Mouse (Mus musculus) induced T-regulatory cell, adult 2 months (primary cell): Measurements from ENCODE around the gene Rasa3.

Experiments
- DNase-seq: peaks from one replicate; pipeline ENCODE4 v3.0.0-alpha.2; 2012; ENCODE audit warnings: low read depth

Gene Rasa3

DNA sequence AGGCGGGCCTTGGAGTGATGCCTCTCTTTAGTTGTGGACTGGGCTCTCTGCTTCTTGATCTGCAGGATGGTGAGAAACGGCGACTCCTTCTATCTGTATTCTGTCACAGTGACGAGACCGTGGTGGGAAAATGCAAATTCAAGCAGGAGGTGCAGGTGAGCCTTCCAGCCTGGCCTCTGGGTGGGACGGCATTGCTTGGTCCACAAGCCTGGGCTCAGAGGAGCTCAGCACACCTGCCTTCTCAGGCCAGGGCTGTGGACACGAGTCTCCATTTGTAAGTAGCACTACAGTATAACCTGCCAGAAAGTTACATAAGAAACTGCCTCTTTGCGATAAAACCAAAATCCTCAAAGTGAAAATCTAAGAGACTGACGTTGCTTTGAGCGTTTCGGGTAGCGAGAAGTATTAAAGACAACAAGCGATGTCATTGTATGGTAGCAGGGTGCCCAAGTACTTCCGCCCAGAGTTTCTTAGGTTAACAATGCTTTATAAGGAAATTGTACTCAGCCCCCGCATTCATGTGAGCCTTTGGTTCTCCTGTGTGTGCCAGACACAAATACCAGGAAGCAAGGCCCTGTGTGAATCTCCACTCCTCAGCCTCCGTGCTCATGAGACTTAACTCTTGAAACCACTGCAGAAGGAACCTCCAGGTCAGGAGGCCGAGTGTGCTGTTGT is 60.4 kb downstream of the Rasa3 start:
- DNase-seq, result peak; percentile 40

DNA sequence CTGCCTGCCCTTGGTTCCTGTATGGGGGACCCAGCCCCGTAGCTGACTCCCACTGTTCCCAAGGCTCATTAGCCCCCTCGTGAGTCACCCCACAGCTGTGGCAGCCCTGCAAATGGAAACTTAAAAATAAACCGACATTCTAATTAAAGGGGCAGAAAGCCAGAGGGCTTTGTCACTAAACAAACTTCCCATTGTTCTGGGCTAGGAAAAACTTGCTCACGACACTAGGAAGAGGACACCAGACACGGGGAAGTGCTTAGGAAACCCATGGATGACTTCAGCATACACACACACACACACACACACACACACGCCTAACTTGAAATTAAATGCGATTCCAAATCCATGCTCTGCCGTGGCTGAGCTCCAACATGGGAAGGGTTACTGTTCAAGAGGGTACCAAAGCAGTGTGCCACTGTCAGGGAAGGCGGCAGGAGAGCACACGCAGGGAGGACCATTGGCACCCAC is 62.4 kb downstream of the Rasa3 start:
- DNase-seq, result no peak

DNA sequence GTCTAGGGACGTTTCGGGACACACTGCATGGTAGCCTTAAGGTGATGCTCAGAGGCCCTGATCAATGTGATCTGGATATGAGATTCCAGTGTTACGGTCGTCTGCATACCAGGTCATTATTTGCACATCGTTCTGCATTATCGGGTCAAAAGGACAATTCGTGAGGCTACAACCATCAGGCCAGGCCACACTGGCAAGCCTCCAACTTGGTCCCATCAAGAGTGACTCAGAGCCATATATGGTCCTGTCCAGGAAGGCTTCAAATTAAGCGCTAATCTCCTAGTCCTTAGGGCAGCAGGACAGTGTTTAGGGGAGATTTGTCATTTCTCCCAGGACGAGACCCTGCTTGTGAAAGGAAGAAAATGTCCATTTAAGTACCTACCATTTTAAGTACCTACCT is 63.3 kb downstream of the Rasa3 start:
- DNase-seq, result no peak

DNA sequence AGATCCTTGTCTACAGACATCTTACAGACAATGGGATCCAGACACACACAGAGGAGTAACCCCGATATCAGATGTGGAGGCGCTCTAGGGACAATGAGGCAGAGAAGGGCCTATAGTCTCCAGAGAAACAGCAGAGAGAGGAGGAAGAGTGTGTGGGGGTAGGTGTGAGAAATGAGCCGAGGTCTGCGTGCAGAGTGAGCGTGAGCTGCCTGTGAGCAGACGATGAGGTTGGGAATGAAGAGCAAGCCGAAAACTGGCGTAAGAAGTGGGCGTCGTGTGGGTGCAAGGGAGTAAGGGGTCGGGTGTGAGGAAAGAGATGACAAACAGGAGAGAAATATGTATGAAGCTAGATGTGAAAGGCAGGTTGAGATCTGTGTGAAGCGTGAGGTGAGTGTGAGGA is 65.7 kb downstream of the Rasa3 start:
- DNase-seq, result no peak

DNA sequence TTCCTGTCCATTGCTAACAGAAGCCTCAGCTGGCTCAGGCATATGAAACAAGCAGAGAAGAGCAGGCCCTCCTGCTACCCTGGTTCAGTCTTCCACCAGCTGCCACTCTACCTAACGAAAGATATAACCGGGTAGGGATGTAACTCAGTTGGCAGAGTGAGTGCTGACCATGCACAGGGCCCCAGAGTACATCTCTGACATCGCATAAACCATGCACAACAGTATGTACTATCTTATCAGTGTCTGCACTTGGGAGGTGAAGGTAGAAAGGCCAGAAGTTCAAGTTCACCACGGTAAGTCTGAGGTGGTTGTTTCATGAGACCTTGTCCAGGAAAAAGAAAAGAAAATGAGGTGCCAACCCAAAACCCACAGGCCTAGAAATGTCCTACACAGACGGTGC is 67.4 kb downstream of the Rasa3 start:
- no peak for DNase-seq

DNA sequence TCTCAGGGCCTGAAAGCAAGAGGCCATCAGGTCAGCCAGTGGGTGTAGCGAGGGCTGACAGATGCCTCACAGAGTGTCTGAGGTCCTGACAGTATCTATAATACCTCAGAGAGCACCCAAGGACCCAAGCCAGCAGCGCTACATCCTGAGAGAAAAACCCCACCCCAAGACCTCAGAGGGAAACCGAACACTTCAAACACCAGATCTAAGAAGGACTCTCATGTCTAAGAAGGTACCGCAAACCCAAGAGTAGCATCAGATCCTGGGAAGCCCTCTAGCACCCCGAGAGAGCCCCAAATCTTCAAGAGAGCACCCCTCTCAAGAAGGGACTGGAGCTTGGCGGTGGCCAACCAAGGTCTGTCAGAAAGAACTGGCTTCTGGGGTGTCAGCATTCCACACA is 68.5 kb downstream of the Rasa3 start:
- DNase-seq, result no peak

DNA sequence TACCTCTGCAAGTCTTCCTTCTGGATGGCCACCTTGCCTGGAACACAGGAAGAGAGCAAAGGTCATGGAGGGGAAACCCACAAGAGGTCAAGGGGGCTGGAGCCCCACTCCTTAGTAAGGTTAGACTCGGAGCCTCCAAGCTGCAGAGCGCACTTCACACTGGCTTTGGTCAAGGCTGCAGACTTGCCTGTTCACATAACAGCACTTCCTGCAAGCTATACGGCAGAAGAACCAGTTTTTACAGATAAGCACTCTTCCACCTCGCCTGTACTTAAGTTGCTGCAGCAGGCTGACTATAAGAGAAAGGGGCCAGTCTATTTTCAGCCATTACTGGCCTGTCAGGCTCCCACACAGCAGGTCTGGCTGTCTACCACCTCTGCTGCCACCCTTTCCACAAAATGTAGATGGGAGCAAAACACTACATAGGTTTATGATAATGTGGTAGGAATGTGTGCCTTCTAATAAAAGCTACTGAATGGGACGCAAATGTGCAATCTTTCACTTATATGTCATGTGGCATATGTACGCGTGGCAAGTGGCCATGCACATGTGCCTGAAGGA is 71.4 kb downstream of the Rasa3 start:
- no peak for DNase-seq

DNA sequence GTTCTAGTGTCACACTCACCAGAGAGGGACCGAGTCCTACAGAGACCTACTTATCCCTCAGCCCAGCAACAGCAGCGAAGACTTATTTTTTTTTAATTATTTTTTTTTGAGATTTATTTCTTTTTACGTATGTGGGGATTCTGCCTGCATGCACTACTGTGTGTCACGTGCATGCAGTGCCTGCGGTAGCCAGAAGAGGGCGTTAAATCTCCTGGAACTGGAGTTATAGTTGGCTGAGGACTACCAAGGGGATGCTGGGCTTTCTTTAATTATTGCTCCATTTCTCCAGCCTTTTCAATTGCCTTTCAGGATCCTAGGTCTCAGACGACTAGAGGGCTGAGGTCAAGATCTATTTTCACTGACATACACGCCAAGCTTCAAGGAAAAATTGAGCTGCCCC is 74.8 kb downstream of the Rasa3 start:
- DNase-seq, result peak; percentile 81

DNA sequence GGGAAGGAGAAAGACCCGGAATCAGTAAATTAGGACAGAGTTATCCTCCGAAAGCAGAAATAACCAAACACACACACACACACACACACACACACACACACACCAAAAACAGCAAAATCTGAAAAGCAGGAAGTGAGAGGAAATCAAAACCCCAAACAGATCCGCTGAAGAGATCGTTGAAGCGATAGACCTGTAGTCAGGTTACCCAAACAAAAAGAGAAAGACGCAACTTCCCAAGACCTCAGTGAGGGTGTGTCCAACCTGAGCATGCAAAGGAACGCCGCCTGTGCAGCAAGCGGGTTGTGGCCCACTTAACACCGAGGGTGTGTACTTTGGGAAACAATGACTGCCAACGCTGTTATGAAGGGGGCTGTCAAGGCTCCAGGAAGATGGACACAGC is 76.2 kb downstream of the Rasa3 start:
- peak; percentile 91 for DNase-seq

DNA sequence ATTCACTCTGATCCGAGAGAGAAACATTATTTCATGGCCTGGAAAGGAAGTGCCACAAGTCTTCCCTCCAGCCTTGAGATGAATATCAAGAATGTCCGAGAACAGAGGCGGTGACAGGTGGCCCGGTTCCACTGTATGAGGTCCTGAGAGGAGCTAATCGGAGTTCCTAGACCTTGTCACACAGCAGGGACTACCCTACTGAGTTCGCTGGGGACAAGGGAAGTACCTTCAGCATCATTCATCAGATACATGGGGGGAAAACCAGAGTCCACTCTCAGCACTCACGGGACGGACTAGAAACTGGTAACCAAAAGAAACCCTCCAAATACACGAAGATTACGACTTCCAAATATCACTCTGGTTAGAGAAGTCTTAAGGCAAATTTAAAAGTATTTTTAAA is 76.7 kb downstream of the Rasa3 start:
- no peak for DNase-seq

DNA sequence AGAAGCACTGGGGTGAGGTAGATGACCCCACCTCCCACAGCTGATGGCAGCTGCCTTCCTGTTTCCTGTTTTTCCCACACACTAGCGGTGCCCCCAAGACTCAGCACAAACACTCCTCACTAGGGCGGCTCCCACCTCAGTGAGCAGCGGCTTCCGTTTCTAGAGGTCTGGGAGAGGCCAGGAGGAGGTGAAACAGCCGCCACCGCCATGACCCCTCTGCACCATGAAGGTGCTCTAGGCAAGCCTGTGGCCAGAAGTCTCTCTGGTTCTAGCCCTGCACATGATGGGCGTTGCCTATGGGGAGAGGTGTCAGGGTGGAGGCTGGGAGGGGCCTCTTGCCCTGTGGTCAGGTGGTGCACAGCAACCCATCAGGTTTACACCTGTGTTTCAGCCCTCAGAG is 77.2 kb downstream of the Rasa3 start:
- DNase-seq, result peak; percentile 91

DNA sequence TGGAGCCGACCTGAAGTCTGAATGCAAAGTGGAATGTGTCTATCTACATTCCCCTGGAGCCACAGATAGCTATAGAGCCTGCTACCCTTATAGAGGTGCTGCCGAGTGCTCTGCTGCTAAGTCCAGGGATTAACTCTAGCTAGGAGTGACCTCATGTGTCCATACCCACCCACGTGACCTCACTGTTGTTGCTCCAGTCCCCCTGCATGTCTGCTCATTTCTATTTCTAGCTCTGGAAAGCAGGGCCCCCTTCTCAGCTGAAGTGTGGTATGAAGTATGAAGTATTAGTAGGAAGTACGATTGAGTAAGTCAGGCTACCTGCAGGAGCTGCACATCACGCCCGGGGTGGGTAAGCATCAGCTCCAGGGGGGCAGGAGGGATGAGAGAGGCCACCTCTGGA is 79.6 kb downstream of the Rasa3 start:
- DNase-seq, result no peak

DNA sequence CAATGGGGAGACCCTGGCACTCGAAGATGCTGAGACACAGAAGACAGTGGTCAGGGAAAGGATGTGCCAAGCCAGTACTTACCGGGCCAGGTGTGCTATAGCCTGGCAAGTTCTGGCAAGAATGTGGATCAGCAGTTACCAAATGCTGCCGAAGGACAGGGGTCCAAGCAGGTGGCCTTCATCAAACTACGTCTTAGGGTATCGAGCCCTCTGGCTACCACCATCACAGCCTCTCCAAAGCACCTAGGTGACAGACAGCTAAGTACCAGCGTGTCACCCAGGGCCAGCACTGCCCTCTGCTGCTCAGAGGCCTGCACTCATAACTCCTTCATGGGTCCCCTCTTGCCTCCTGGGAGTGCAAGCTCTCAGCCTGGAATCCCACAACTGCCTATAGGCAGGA is 81.5 kb downstream of the Rasa3 start:
- DNase-seq, result peak; percentile 57

DNA sequence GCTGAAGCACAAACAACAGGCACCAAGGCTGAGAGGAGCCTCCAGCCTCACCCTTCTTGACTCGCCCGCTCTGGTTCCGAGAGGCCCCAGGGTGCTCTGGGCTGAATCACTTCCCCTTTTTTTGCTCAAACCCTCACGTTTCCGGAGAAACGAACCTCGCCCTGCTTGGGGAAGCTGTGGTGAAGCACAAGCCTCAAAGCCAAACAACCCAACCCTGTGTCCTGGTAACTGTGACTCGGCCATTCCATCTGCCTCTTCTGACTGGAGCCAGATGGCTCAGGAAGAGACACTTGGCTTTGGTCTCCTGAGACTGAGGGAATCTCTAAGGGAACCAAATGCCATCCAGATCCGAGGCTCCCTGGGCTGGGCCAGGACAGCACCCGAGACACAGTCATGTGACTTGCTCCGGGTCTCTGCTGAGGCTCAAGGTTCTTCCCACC is 82.5 kb downstream of the Rasa3 start:
- peak; percentile 85 for DNase-seq

DNA sequence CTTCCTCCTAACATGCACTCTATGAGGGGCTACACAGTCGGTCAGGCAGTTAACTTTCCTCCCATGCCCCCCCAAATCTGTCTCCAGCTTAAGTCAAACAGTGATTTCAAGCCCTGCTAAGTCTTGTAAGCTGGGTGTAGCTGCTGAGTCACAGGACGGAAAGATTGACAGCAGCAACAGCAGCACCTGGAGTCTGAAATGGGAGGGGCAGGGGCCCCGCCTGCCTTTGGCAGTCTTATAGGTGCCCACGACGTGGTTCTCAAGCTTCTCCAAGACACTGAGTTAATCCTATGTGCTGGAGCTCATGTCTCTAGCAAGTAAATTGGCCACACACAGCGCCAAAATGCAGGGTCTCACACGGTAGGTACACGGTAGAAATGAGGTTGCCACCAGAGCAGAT is 84.1 kb downstream of the Rasa3 start:
- peak; percentile 64 for DNase-seq

DNA sequence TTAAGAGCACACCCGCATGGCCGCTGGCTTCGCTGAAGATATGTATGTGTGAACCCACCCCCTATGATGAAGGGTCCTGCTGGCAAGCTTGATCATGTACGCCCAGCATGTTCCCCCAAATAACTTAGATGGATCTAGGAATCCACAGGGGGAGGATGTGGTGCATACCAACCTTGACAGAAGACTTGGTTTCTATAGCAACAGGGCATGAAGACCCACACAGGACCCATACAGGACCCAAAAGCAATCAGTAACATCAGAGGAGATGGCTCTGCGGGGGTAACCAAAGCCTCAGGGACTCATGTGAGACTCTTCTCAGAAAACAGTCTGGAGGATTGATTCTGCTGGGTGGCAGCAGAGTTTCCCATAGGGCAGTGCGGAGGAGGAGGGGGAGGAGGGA is 86.2 kb downstream of the Rasa3 start:
- no peak for DNase-seq

DNA sequence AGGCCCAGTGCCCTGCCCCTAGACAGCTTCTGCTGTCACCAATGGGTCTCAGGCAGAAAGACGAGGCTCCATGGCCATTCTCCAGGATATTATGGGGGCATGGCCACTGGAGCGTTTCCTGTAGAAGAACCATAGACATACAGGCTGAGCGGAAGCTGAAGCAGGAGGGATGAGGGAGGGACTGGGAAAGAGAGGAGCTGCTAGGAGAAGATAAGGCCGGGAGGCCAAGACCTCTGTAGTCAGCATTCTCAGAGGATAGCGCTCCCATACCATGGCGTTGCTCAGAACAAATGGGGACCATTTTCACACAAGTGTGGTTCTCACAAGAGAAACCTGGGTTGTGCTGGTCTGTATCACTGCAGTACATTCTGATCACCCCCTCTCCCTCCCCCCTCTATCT is 88.3 kb downstream of the Rasa3 start:
- DNase-seq, result no peak

DNA sequence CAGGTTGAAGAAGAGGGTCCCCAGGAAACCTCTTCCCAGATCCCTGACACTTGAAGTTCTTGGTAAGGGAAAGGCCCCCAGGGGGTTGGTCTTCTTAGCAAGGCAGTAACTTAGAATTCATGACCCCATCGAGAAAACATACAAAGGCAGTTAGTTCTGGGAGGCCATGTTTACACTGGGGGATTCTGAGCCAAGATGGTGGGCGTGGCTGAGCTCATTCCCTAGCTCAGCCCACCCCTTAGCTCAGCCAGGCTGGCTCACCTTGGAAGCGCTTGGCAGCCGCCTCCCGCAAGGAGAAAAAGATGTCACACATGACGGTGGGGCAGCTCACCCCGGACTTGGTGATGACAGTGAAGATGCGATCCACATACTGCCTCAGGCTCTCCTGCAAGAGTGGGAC is 92.8 kb downstream of the Rasa3 start:
- DNase-seq, result no peak

DNA sequence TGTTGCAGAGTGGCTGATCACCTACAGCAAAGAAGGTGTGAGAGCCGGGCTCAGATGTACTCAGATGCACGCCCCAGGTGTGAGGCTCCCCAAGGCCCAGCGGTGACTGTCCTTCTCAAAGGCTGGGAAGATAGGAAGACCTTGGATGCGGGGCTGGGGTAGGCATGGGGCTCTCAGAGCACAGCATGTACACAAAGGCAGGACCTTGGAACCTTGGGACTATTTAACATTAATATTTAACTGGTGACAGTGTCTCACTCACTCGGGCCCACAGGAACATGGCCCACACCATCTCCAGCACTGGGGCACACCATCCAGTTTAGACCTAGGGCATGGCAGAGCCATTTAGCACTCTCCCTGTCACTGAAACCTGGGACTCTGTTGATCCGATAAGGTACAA is 99.5 kb downstream of the Rasa3 start:
- DNase-seq, result no peak

DNA sequence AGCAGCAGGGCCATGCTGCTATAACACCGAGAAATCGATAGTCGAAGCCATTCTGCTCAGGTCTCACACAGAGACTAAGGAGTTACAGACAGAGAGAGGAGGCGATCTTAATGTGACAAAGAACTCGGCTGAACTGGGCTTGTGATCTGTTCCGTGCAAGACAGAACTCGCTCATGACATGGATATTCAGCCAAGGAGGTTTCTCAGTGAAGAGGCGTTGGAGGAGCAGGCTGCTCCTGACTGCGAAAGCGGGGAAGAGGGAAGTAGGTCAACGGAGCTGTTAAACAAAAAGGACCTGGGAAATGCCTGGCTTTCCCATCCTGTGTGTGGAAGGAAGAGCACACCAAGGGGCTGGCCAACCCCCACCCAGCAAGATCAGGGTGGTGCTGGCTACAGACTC is 105.4 kb downstream of the Rasa3 start:
- no peak for DNase-seq

DNA sequence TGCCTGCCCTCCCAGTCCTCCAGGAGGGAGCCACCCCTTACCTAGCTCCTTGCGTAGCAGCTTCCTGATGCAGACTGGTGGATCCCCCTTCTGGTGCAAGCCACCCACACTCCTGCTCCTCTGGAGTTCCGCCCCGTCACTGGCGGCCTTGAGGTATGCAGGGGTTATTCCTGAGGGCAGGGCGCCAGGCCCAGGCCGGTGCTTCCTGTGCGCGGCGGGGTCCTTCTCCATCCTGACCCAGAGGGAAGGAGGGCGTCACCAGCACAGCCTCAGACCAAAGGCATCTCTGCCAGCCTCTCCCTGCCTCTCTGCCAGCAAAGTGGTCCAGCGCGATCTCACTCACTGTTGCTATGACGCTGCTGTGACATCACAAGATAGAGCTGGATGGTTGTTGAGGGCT is 115.3 kb downstream of the Rasa3 start, which contains the start of gene 1700029H14Rik:
1700029H14Rik (minus strand) TSS at position 344 of the 400 bp plus-strand sequence.
- no peak for DNase-seq

DNA sequence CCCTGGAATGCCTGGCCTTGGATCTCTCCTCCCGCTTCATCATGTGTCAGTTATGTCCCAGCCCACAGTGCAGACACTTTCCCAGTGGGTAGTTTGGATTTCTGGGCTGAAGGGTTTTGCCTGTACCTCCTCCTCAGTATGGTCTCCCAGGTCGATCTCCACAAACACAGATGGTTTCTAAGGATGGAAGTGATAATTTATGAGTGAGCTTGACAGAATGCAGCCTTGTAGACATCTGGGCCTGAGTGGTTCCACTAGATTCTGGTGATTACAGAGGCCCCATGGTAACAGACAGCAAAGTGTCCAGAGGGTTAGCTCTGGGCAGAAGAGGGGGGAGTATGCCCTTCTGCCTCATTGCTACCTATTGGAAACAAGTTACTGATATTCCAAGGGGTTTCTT is 119.9 kb downstream of the Rasa3 start:
- DNase-seq, result no peak

DNA sequence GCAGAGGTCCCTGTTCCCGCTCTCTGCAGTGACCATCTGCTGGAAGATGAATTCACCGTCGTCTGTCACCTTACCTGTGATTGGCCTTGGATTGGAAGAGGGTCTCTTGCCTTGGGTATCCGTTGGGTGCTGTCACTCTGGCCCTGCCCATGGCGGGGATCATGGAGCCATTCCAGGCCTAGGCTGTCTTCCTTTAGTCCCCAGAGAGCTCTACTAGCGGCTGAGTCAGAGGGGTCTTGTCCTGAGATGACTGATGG is 125.9 kb downstream of the Rasa3 start:
- DNase-seq, result no peak
